Mouse (Mus musculus) neutrophil, adult 65 days (primary cell): ENCODE data around the gene Tmem151a. TPM values are rescaled to one million over a fixed set of nuclear protein-coding genes. Genes with fewer than 3 reads are reported as not detected.

ENCODE experiments used
- total RNA-seq: library from RNA; stranded (reverse); gene quantifications from 2 replicates; pipeline ENCODE4 v1.2.4, GENCODE M21; 2023

Tmem151a gene
- total RNA-seq: 0.13 and 0.14 TPM in 2 replicates

GRCm38 (mm10) chr19:5085145-5085863 is at the start of gene Tmem151a:
Tmem151a (minus strand) TSS chr19:5085531.

GRCm38 (mm10) chr19:5118384-5118698 is 33.0 kb upstream of the Tmem151a start, which contains the start of gene Klc2:
Klc2 (minus strand) TSS chr19:5118560.

GRCm38 (mm10) chr19:5106731-5107191 is 21.4 kb upstream of the Tmem151a start, which contains the start of gene Rab1b:
Rab1b (minus strand) TSS chr19:5107072.

GRCm38 (mm10) chr19:5098363-5099143 is 13.2 kb upstream of the Tmem151a start, which contains the start of gene Cnih2:
Cnih2 (minus strand) TSS chr19:5098521.

GRCm38 (mm10) chr19:5087884-5088728 is 2.8 kb upstream of the Tmem151a start, which contains the start of gene Yif1a:
Yif1a (plus strand) TSS chr19:5088538.

GRCm38 (mm10) chr19:5067867-5068569 is 17.3 kb downstream of the Tmem151a start, which contains the start of gene Cd248:
Cd248 (plus strand) TSS chr19:5068078.

GRCm38 (mm10) chr19:5050047-5050905 is 35.1 kb downstream of the Tmem151a start, which contains the start of gene Rin1:
Rin1 (plus strand) TSS chr19:5050481.

GRCm38 (mm10) chr19:5040862-5041523 is 44.3 kb downstream of the Tmem151a start, which contains the start of gene Brms1:
Brms1 (plus strand) TSS chr19:5041354.

GRCm38 (mm10) chr19:5038709-5039156 is 46.6 kb downstream of the Tmem151a start, which contains the start of the genes B4gat1 and AC124502.3:
B4gat1 (plus strand) TSS chr19:5038826.
AC124502.3 (plus strand) TSS chr19:5038891.

GRCm38 (mm10) chr19:5023621-5024479 is 61.5 kb downstream of the Tmem151a start, which contains the start of gene Slc29a2:
Slc29a2 (plus strand) TSS chr19:5023860.

Other genes with a start within 250 kb of the Tmem151a start
- 8.4 and 9.7 TPM in 2 replicates for gene Ccs, start 246.2 kb downstream of the Tmem151a start, total RNA-seq
- not detected in 2 replicates for gene Ccdc87, start 246.2 kb downstream of the Tmem151a start, total RNA-seq
- 0.92 and 1.1 TPM in 2 replicates for gene Ctsf, start 230.4 kb downstream of the Tmem151a start, total RNA-seq
- gene Actn3, start 207.6 kb downstream of the Tmem151a start, total RNA-seq: not detected in 2 replicates
- 2.9 and 5.0 TPM in 2 replicates for gene Zdhhc24, start 206.9 kb downstream of the Tmem151a start, total RNA-seq
- gene Bbs1, start 178.9 kb downstream of the Tmem151a start, total RNA-seq: 0.29 TPM in 1 of 2 replicates, not detected in the other
- 49.8 and 60.7 TPM in 2 replicates for gene Dpp3, start 157.2 kb downstream of the Tmem151a start, total RNA-seq
- gene Peli3, start 142.4 kb downstream of the Tmem151a start, total RNA-seq: not detected in 2 replicates
- gene Mrpl11, start 123.4 kb downstream of the Tmem151a start, total RNA-seq: 7.8 and 9.4 TPM in 2 replicates
- gene Npas4, start 95.2 kb downstream of the Tmem151a start, total RNA-seq: not detected in 2 replicates
- gene Slc29a2, start 61.7 kb downstream of the Tmem151a start, total RNA-seq: 0.88 and 2.3 TPM in 2 replicates
- 3.5 and 3.9 TPM in 2 replicates for gene B4gat1, start 46.7 kb downstream of the Tmem151a start, total RNA-seq
- 0.32 TPM in 1 of 2 replicates, not detected in the other for gene AC124502.3, start 46.6 kb downstream of the Tmem151a start, total RNA-seq
- gene Brms1, start 44.2 kb downstream of the Tmem151a start, total RNA-seq: 48.6 and 55.1 TPM in 2 replicates
- gene Rin1, start 35.0 kb downstream of the Tmem151a start, total RNA-seq: 1.6 and 3.1 TPM in 2 replicates
- not detected in 2 replicates for gene Cd248, start 17.5 kb downstream of the Tmem151a start, total RNA-seq
- gene Yif1a, start 3.0 kb upstream of the Tmem151a start, total RNA-seq: 10.0 and 14.1 TPM in 2 replicates
- 0.93 and 1.0 TPM in 2 replicates for gene Cnih2, start 13.0 kb upstream of the Tmem151a start, total RNA-seq
- 130 and 138 TPM in 2 replicates for gene Rab1b, start 21.5 kb upstream of the Tmem151a start, total RNA-seq
- 10.9 and 15.3 TPM in 2 replicates for gene Klc2, start 33.0 kb upstream of the Tmem151a start, total RNA-seq
- 101 and 135 TPM in 2 replicates for gene Pacs1, start 187.6 kb upstream of the Tmem151a start, total RNA-seq
- gene Sf3b2, start 209.9 kb upstream of the Tmem151a start, total RNA-seq: 206 and 260 TPM in 2 replicates
- not detected in 2 replicates for gene Gal3st3, start 212.8 kb upstream of the Tmem151a start, total RNA-seq